Mouse (Mus musculus) mature B cell (primary cell): ENCODE results near the gene Abca2.

ENCODE experiments used
- in situ Hi-C: fragments of 300-500 bp; cut with MboI; formaldehyde crosslinking; loops from 2 replicates; pipeline ENCODE4 v1.14.3; 2019

Abca2 gene

DNA sequence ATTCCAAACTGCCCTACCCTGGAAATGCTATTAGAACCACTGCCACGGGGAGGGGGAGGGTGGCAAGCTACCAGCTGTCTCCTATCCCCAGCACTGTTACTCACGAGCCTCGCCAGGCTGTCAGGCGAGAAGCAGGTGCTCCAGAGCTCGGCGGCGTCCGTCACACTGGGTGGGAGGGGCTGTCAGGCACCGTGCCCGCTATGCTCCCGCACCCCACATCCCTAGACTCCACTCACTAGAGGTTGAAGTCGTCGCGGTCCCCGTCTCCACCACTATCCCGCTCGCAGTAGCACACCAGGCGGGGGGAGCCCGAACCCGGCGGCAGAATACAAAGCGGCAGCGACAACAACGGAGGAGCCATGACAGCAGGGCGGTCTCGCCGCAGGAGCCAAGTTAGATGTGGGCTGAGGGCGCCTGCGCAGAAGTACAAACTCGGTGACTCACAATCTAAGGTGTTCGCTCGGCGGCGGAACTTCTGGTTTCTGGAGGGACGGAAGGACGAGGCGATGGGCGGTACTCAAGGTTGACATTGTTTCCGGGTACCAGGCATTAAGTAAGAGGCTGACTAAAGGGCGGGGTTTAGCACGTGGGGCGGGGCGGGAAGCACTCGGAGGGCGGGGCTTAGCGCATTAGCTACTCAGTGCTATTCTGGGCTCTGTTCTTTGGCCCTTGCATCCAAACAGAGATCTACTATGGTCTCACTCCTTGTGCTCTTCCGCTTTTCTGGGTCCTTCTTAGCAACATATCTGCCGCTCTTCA, 32.2 kb downstream of the Abca2 start, which contains the start of gene Paxx:
Gene Paxx, minus strand, starts transcription at position 544 of the 759 bp plus-strand sequence.
- in situ Hi-C loops = no loop called here

DNA sequence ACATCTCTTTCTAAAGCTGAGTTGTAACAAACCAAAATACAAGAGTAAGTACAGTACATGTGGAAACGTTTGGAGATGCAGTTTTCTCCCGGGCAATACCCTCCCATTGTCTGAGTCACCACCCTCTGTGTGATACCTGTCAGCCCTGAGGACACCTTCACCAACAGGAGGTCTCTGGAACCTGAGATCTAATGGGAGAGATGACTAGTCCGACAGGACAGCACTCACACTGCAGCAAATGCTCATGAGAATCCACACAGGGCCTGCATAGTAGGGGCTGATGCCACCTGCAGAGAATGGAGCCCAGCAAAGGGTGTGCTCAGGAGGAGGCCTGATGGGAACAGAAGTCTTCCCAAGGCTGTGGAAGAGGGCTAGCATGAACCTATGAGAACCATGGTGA, 32.9 kb downstream of the Abca2 start:
- in situ Hi-C loops = no loop called here

DNA sequence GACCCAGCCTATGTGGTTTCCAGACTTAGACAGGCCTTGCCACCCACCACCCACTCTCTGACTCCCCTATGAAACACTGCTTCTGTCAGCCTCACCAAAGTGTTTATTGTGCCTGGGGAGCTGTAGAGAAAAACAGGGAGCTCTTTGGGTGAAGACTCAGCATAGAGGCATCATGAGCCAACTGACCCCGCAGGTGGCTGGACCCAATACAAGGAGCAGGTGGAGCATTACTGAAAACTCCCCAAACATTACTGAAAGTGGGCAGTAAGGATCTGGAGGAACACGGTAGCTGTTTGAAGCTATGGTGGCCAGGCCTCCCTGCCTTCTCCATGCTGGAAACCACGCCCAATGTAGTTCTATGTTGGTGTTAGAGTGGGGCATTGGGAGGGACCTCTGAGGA, 35.1 kb downstream of the Abca2 start:
- in situ Hi-C loops = no loop called here

DNA sequence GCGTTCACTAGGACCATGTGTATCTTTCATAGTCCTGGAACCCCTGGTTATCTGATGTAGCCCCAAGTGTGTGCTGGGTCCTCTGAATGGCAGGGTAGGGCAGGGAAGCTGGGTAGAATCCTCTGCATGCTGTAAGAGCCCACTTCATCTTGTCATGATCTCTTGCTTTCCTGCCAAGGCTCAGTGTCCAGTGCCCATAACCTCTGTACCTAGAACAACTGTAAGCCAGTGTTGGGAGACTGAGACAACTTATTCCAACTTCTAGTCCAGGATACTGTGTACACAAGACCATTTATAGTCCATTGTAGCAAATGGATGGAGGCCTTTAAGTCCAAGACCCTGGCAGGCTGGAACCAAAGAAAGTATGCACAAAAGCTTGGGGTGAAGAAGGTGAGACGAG, 36.8 kb downstream of the Abca2 start:
- in situ Hi-C loops = no loop called here

DNA sequence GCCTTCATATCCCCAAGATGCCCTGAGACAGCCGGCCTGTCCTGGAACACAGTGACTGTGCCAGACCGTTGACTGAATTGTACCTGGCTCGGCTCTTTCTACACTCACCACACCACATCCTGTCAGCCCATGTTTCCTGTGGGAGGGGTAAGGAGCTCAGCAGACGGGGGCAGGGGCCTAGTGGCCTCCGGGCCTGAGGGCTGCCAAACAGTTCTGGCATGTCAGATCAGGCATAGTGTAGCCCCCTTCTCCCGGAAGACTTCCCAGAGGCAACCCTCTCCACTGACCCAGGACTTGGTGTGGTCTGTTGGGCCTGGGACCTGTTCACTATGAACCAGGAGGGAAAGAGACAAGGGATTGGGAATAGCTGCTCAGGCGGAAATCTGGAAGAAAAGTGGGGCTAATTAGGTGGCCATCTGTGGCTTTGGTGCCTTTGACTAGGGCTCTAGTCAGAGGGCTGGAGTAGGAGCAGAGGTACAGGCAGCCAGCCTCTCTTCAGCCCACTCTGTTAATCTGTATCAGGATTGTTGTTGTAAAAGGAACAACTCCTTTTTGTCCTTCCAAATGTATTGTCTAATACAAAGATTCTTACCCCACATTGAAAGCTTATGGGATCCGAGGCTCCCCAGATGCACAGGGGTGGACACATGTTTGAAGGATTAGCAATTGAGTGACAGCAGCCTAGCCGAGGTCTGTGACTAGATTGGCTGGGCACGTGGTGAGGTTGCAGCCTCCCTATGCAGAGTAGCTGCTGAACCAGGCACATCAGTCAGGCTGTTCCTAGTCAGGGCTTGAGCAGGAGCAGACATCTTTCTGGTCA, 37.5 kb downstream of the Abca2 start:
- in situ Hi-C loops = no loop called here

DNA sequence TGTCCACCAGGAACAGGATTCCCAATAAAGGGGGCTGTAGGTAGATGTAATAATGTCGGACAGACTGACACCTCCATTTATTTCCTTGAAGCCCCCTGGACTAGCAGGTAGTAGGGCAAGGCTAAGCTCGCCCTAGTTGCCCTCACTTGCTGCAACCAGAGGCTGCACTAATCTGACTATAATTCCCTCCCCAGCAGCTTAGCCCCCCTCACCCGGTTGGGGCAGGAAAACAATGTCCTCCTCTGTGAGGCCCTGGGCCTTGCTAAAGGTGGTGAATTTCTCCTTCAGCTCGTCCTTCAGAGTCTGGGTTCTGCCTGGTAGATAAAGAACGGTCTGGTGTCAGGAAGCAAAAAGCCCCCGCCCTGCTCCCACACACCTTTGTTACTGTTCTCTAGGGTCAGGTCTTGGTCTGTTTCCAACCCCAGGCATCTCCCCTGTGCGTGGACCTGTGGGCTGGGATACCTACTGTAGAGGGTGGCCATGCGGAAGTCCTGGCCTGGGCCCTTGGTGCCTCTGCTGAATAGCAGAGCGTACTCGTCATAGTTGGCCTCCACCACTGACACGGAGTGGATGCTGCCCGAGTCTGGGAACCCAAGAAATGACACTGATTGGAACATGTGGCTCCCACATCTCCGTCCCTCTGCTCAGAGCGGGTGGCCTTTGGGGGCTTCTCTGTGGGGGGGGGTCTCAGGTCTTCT, 39.3 kb downstream of the Abca2 start:
- in situ Hi-C loops = no loop called here

DNA sequence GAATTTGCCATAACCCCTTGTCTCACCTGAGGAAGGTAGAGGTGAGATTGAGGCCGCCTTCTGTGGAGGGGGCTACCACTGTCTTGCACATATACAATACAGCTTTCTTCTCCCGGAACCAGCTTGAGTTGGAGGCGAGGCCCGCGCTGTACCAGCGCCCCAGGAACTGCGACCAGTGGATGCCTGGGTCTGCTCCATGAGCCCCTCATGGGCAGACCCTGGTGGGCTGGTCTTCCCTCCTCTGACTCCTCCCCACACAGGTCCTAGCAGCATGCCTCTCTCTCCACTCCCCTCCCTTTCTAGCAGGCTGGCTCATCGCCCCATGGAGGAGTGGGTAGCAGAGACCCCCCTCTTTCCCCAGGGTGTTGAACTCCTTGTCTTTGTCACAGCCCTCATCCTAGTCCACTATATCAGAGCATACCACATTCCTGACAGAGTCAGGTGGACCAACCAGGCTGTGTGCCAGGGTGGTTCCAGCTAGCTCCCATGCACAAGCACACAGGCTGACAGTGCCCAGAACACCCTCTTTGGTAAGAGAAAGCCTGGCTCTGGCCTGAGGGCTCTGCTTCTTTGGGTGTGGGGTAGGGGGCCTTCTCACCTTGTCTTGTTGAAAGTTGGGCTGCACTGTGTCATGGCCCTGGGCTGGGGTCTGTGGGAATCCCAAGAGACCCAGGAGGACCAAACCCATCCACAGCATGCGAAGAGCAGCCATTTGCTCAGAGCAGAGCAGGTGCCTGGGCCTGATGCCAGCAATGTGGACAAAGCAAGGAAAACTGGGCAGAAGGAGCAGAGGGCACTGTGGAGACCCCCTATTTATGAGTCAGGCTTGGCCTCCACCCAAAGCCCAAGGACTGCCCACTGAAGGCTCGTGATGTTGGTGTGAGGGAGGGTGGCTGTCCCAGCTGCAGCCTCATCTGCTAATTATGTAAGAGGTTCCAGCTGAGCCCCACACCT, 40.7 kb downstream of the Abca2 start:
- in situ Hi-C loops = no loop called here

DNA sequence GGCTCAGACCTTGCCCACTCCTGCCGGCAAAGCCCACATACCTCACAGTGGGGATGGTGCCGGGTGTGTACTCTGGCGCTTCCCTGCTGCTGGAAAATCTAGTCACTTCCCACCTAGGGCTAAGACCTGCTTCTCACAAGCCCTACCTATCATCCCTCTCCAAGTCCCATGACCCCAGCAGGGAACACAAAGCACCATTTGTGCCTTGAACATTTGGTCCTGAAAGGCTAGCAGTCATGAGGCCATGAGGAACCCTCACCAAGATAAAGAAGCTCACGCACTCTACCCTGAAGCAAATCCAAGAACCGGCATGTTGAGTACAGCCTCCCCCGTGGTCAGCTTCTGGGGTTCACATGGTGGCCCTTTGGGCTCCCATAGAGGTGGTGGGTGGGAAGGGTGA, 41.5 kb downstream of the Abca2 start, which contains the start of gene Ptgds:
Gene Ptgds, minus strand, starts transcription at position 78 of the 400 bp plus-strand sequence.
- in situ Hi-C loops = no loop called here

DNA sequence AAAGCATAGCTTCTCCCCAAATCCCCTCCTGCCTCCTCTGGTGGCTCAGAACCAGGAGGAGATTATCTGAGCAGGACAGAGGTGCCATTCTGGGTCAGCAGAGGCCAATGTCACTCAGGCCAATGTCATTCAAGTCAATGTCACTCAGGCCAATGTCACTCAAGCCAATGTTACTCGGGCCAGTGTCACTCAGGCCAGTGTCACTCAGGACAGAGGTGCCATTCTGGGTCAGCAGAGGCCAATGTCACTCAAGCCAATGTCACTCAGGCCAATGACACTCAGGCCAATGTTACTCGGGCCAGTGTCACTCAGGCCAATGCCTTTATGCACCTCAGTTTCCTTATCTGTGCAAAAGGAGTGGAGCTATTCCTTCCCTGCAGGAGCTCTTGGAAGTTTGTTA, 44.0 kb downstream of the Abca2 start:
- in situ Hi-C loops = no loop called here

DNA sequence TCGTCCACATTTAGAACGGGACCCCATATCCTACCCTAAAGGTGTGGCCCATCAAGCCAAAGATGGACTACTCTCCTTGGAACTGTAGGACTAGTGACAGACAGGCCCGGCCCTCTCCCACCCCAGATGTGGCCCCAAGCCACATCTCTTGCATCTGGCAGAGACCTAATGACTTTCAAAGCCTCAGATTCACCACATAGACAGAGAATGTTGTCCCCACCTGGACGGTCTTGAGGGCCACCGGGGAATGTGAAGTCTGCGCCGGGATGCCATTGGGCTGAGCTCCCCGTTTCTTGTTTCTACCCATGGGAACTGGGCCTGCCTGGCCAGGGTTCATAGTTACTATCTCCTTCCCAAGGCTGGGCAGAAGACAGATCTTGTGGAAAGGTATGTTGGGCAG, 49.0 kb downstream of the Abca2 start:
- in situ Hi-C loops = no loop called here

DNA sequence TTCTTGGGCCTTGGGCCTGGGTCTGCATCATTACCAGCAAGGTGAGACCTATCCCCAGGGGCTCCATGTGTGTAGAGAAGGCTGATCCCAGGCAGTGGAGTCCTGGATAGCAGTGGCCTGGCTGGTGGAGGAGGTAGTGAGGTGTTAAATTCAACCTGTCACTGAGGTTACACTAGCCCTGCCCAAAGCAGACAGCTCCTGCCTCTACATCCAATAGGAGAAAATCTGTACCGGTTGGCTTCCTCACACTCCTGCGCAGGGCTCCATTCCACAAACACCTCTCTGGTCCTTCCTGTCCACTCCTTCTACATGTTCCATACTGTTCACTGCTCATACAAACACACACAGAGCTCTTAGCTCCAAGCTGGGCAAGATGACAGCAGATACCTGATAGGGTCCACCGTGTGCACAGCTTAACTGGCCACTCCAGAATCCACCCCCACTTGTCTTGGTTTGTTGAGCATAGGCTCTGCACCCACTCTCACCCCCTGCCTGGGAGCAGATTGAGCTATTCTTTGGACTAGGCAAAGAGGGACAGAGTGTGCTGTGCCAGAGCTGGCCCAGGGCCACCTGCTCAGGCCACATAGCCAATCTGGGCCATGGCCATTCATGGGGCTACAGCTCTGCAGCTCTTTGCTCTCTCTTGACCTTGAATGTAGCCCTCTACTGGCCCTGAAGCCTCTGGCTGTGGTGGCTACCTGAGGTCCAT, 49.6 kb downstream of the Abca2 start:
- in situ Hi-C loops = no loop called here

DNA sequence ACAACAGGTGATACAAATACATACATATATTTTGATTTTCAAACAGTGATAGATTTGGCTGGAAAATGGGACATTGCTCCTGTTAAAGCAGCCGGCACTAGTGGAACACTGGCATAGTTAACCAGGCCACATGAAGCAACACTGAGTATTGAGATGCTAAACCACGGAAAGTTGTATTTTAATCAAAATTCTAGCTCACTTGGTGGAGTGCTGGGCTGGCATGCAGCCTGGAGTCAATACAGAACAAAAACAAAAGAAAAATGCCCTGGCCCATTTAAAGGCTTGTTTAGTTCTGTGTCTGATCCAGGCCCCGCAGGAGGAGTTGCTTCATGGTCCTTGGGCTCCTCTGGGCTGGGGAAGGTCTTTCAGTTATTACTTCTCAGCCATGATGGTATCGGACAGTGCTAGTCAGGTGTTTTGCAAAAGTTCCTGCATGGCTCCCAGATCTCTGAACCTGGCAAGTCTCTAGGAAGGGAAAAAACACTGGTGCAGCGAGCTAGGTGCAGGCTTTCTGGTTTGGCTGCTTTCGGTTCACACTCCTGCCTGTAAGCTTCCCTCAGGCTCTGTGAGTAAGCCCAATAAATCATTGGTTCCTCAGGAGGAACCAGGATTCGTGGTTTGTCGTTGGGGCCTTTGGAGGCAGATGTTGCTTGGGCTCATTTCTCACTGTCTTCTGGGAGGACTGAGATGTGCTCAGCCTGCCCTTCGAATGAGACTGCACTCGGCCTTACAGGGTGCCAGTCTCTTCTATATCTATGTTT, 51.2 kb downstream of the Abca2 start:
- in situ Hi-C loops = no loop called here

DNA sequence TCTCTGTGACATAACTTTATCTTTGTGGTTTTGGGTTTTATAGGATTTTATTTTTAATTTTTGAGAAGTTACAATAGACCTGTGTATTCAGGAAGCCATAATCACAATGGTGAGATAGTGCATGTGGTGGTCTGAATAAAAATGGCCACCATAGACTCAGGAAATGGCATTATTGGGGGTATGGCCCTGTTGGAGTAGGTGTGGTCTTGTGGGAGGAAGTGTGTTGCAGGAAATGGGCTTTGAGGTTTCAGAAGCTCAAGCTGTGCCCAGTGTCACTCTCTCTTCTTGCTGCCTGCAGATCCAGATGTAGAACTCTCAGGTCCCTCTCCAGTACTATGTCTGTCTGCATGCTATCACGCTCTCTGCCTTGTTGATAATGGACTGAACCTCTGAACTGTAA, 52.0 kb downstream of the Abca2 start:
- in situ Hi-C loops = no loop called here

DNA sequence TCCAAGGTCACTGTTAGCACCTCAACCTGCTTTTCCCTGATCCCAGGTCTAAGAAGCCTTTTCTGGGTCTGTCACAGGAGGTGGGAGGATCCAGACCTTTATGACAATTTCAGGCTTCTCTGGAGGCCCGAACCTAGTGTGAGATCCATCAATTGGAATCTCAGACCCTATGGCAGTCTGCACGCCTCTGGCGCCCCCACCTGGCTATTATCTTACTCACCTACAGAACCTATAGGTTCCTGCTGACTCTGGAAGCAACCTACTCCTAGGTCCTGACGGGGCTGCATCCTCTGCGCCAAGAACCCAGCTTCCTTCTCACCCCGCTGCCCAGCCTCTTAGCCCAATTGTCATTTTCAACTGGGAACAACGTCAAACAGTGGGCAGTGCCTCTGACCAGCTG, 54.5 kb downstream of the Abca2 start:
- in situ Hi-C loops = no loop called here

DNA sequence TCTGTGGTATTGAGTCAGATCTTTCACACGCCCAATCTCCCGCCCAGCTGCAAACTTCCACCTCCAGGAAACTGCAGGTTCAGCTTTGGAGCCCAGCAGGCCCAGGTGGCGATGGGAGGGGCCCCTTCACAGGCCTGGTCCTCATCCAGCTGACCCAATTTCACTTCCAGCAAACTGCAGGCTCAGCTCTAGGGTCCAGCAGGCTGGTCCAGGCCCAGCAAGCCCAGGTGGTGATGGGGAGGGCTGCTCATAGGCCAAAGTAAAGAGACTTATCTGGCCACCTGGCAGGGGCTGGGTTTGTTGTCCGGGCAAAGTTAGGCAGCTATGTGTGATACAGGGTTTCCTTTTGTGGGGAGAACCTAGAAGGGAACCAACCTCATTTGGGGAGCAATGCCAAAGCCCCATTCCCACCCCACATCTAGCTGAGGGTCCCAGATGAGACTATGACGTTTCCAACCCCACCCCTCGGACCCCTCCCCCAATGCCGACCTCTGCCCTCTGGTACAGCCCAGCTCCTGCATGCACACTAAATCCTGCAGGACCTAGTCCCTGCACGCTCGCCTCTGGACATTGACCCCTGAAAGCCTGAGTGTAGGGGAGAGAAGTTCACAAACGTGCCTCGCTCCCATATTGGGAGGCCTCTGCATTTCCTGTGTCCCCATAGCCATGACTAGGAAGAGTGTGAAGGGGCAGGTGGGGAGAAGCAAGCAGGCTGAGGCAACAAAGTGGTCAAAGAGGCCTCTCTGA, 56.6 kb downstream of the Abca2 start:
- in situ Hi-C loops = no loop called here

DNA sequence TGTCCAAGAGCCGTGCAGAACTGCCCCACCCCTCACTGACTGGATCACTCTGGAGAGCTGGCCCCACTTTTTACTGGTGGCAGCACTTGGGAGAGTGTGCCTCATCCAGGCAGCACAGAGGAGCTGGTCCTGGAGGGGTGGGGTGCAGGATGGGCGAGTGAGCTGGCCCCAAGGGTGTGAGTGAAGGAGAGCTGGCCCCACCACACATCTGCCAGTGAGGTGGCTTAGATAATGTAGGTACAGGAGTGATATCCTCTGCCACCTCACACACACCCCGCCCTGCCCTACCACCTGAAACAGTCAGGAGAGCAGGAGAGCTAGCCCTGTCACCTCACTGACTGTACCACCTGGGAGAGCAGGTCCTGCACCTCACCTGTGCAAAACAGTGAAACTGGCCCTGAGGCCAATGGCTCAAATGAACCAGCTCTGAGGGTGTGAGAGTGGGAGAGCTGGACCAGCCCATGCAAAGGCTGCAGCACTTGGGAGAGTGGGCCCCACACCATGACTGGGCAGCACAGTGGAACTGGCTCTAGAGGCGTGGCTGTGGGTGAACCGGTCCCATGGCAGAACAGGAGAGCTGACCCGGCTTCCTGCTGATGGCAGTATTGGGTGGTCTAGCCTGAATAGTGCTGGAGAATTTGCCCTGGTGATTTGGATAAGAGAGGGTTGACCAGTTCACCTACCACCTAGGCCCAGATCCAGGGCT, 59.6 kb downstream of the Abca2 start:
- in situ Hi-C loops = no loop called here

DNA sequence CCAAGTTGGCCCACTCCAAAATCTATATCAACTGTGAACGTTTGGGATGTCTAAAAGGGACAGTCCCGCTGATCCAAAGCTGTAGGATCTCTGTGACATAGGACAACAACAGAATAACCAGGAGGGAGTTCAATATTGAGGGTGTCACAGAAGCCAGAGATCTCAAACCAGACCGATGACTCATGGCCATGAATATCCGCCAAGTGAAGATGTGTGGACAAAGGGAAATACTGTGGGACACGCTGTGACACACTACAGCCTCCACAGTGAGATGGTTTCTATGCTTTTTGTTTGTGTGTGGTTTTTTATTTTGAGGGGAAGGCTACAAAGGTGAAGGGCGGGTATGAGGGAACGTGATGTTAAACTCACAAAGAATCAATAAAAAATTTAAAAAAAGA, 60.2 kb downstream of the Abca2 start:
- in situ Hi-C loops = no loop called here

DNA sequence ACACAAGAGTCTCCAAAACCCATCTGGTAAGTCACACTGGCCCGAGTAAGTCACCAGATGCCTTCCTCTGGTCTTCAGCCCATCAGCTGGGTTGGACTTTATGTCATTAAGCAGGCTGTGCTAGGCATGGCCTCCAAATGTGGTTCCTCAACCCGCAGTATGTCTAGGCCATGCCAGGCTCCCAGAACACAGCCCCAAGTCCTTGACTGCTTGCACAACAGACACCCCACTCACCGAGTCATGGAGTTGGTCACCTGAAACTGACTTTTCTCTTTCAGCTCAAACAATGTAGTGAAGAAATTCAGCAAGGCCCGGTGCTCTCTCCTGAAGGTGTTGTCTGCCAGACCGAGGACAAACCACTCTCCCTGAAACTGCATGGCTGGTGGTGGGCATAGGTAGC, 64.5 kb downstream of the Abca2 start:
- in situ Hi-C loops = no loop called here

DNA sequence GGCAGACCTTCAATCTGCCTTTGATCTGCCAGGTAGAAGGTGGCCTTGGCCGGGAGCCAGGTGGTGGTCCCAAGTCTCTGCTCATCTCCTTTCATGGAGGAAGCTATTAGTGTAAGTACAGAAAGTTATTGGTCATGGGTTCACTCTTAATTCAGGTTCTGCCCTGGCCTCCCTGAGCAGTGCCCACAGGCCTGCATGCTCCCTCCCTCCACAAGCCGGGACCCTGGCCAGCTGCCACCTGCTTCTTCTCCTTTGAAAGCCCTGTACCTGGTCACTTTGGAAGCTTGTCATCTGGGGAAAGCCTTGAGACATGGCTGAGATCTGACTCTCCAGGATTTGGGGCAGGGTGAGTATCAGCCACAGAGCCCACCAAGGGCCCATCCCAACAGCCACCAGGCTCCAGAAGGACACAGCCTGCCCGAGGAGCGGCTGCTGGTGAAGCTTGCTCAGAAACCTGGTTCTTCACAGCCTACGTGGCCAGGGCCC, 65.0 kb downstream of the Abca2 start, which contains the start of gene Lcn12:
Gene Lcn12, minus strand, starts transcription at position 436 of the 486 bp plus-strand sequence.
- in situ Hi-C loops = no loop called here
